Mouse (Mus musculus) stomach, embryonic 14.5 days (tissue): ENCODE measurements around the gene Prune2. TPM values are rescaled to one million over a fixed set of nuclear protein-coding genes. Genes with fewer than 3 reads are reported as not detected.

Experiments
- ATAC-seq: fragments of 200-750 bp; cut with Nextera tagmentation; 2 replicates; pipeline ENCODE4 v1.8.0; 2017; ENCODE audit warnings: low read depth, moderate TSS enrichment; ENCODE audit not compliant: insufficient number of reproducible peaks, insufficient read depth, low FRiP score
- H3K27ac ChIP-seq: fragments of 300-500 bp; sonication (generic); 2 replicates; pipeline ENCODE4 v1.5.1; 2014; ENCODE audit warnings: mild to moderate bottlenecking, low read length, moderate library complexity, mixed read lengths
- H3K27me3 ChIP-seq: fragments of 300-500 bp; sonication (generic); 2 replicates; pipeline ENCODE4 v1.6.1; 2014; ENCODE audit warnings: low read length, control low read depth, mixed read lengths; ENCODE audit not compliant: control insufficient read depth, insufficient read depth
- H3K36me3 ChIP-seq: fragments of 300-500 bp; sonication (generic); 2 replicates; pipeline ENCODE4 v1.6.1; 2014; ENCODE audit warnings: mild to moderate bottlenecking, control low read depth, low read length, moderate library complexity, mixed read lengths; ENCODE audit not compliant: control insufficient read depth, insufficient read depth
- H3K4me1 ChIP-seq: fragments of 300-500 bp; sonication (generic); 2 replicates; pipeline ENCODE4 v1.6.1; 2014; ENCODE audit warnings: low read length, control low read depth, mixed read lengths; ENCODE audit not compliant: control insufficient read depth, insufficient read depth
- H3K4me2 ChIP-seq: fragments of 300-500 bp; sonication (generic); replicated peaks from 2 replicates; pipeline ENCODE4 v1.6.1; 2014; ENCODE audit warnings: low read depth, low read length, control low read depth
- H3K4me3 ChIP-seq: fragments of 300-500 bp; sonication (generic); 2 replicates; pipeline ENCODE4 v1.5.1; 2014; ENCODE audit warnings: low read depth, low read length, control low read depth
- H3K9ac ChIP-seq: fragments of 300-500 bp; sonication (generic); replicated peaks from 2 replicates; pipeline ENCODE4 v1.6.1; 2014; ENCODE audit warnings: low read depth, mild to moderate bottlenecking, control low read depth, low read length, moderate library complexity, mixed read lengths
- H3K9me3 ChIP-seq: fragments of 300-500 bp; sonication (generic); 2 replicates; pipeline ENCODE4 v1.6.1; 2016; ENCODE audit warnings: low read depth, low read length, control low read depth; ENCODE audit not compliant: control insufficient read depth
- WGBS: fragments of 180-500 bp; shearing (Covaris S2); extraction: QIAGEN DNeasy Blood & Tissue Kit; methylation state at CpG from one replicate; pipeline ENCODE4 v1.1.7; 2014; 5-methylcytosine and 5-hydroxymethylcytosine counted together
- polyA plus RNA-seq: library from polyadenylated mRNA; unstranded; fragments of >200 nt; fragmentation: Nextera tagmentation; extraction: Ambion mirVana; gene quantifications from 2 replicates; pipeline ENCODE4 v1.2.1, GENCODE M21; 2014

The Prune2 gene
- polyA plus RNA-seq, 1 experiment from 2014 or later, result 3.0 TPM

DNA sequence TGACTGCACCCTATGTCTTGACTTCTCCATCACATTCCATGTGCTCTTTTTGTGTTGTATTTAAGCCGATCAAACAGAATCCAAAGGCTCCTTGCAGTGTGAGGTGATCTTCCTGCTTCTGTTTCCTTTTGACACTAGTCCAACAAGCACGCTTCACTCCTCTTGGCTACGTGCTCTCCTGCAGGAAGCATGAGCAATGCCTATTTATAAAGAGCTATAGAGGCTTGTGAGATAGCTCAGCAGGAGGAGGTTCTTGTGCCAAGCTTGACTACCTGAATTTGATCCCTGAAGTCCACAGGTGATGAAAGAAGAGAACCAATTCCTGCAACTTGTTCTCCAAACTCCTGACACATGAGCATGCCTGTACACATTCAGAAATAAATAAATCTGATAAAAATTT, 282.6 kb downstream of the Prune2 start:
- no peaks in the 10 kb centered on the region for H3K4me1 ChIP-seq
- no peak overlapping the region for H3K9ac ChIP-seq
- no peaks in the 10 kb centered on the region for H3K9me3 ChIP-seq
- WGBS, result 86% methylated on average over 3 of the region's 3 CpGs
- no peaks in the 10 kb centered on the region for H3K36me3 ChIP-seq
- no peak overlapping the region for H3K4me3 ChIP-seq
- H3K27me3 ChIP-seq, result no peaks in the 10 kb centered on the region
- ATAC-seq, result no peak
- H3K27ac ChIP-seq, result no peak overlapping the region
- H3K4me2 ChIP-seq, result no peak overlapping the region

DNA sequence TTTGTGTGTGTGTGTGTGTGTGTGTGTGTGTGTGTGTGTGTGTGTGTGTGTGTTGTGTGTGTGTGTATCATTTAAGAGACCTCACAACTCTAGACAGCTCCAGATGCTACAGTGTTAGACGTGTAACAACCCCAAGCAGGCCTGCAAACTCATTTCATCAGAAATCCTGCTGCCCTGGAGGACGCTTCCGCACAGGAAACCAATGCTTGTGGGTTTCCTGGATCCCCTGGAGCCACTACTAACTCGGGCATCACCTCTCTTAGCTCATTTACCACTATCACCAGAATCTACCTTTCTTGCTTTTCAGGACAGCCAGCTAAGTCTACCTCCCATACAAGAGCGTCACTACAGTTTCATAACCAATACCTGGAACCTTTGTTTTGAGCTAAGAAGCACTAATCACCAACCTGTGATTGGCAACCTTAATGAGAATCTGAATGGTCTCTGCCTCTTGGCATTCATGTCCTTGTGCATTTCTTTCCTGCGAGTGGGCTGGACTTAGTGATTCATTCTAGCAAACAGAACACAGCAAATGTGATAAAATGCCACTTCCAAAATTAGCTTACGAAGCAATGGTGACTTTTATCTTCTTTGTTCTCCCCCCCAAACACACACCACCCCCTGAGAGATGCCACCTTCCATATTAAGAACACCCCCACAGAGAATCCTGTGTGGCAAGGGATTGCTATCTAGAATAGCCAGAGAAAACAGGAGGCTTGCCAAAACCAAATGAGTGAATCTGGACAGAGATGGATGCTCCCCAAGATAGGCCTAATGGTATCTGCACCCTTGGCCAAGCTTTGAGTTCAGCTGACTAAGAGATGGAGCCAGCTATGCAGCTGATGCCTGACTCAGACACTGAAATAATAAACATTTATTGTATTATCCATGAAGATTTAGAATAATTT, 284.5 kb downstream of the Prune2 start:
- no peaks in the 10 kb centered on the region for H3K4me1 ChIP-seq
- H3K4me2 ChIP-seq, result no peak overlapping the region
- H3K4me3 ChIP-seq, result no peak overlapping the region
- H3K27me3 ChIP-seq, result no peaks in the 10 kb centered on the region
- 87% methylated on average over 7 of the region's 7 CpGs for WGBS
- no peaks in the 10 kb centered on the region for H3K36me3 ChIP-seq
- no peak overlapping the region for H3K9ac ChIP-seq
- no peak for ATAC-seq
- no peak overlapping the region for H3K27ac ChIP-seq
- H3K9me3 ChIP-seq, result no peaks in the 10 kb centered on the region

DNA sequence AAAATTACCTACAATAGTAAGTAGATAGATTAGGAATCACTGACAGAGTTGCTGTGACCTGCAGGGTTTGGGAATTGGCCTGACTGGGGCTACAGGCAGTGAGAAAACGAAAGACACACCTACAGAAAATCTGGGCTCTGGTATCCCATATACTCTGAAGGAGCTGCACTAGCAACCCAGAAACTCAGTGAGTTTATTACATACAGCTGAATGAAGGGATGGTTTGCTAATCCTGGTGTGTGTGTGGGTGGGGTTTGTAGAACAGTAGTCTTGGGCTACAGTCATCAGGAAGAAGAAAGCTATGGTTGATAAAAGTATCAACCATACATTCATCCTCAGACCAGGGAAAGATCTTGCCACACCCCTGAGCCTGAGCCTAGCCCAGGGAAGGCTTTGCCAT, 285.3 kb downstream of the Prune2 start:
- Histone ChIP-seq H3K27ac (no peak overlapping the region), H3K27me3 (no peaks in the 10 kb centered on the region), H3K4me2 (no peak overlapping the region), H3K4me1 (no peaks in the 10 kb centered on the region), H3K4me3 (no peak overlapping the region), H3K36me3 (no peaks in the 10 kb centered on the region), H3K9me3 (no peaks in the 10 kb centered on the region), H3K9ac (no peak overlapping the region)
- no peak for ATAC-seq
- WGBS, result 80% methylated on average over 1 of the region's 1 CpGs

DNA sequence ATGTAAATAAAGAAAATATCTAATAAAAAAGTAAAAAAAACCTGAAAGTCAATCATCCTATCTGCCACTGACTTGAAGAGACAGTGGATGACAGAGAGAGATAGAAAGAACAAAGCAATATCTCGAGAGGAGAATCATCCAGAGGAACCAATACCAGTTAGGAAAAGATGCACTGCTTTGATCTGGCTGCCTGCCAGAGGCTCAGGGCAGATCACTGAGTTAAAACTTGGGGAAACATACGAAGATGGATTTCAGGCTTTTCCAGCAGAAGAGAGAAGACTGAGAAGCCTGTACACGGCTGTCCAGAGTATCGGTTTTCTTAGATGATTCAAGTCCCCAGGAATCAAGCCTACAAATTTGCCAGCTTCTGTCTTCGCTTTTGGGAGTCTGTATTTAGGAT, 287.0 kb downstream of the Prune2 start:
- H3K4me2 ChIP-seq, result no peak overlapping the region
- 59% methylated on average over 5 of the region's 5 CpGs for WGBS
- H3K4me1 ChIP-seq, result no peaks in the 10 kb centered on the region
- H3K27ac ChIP-seq, result no peak overlapping the region
- no peaks in the 10 kb centered on the region for H3K9me3 ChIP-seq
- no peak for ATAC-seq
- no peaks in the 10 kb centered on the region for H3K27me3 ChIP-seq
- H3K36me3 ChIP-seq, result no peaks in the 10 kb centered on the region
- no peak overlapping the region for H3K4me3 ChIP-seq
- no peak overlapping the region for H3K9ac ChIP-seq

DNA sequence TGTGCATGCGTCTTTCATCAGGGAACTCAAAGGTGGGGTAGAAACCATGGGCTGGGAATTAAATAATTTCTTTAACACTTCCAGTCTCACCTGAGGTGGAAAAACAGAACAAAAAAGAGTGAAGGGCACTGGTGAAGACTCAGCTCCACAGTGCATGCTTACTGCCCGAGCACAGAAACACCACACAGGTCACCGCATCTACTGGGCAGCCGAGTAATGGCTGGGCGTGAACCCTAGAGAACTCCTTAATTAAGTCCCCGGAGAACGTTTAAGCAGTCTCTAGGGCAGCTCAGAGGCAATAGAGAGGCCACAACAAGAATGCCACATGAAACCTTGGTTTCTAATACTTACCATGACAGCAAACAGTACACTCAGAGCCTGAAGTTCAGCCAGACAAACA, 288.6 kb downstream of the Prune2 start:
- no peak overlapping the region for H3K4me2 ChIP-seq
- H3K9ac ChIP-seq, result no peak overlapping the region
- H3K36me3 ChIP-seq, result no peaks in the 10 kb centered on the region
- no peaks in the 10 kb centered on the region for H3K9me3 ChIP-seq
- WGBS, result 74% methylated on average over 7 of the region's 7 CpGs
- H3K4me1 ChIP-seq, result no peaks in the 10 kb centered on the region
- H3K27me3 ChIP-seq, result no peaks in the 10 kb centered on the region
- ATAC-seq, result no peak
- no peak overlapping the region for H3K4me3 ChIP-seq
- H3K27ac ChIP-seq, result no peak overlapping the region

DNA sequence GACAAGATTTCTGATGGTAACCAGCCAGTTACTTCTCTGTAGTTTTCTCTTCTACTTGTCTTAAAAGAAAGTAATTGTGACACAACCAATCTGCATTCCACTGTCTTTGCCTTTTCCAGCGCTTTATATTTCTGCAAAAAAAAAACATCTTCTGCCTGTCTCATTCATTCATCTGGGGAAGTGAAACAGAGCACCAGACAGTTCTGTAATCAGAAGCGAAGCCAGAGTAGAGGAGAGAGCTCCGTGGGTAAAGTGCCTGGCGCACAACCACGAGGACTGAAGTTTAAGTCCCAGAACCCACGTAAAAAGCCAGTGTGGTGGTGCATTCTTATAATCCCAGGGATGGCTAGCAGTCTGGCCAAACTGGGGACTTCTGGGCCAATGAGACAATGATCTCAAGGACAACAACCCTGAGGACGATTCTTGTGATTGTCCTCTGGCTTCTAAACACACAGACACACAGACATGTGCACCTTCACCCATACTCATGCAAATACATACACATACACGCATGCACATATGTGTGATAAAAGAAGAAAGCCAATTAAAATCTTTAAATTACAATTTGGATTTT, 291.5 kb downstream of the Prune2 start:
- no peaks in the 10 kb centered on the region for H3K36me3 ChIP-seq
- no peak overlapping the region for H3K4me3 ChIP-seq
- no peaks in the 10 kb centered on the region for H3K9me3 ChIP-seq
- no peaks in the 10 kb centered on the region for H3K4me1 ChIP-seq
- no peak for ATAC-seq
- no peaks in the 10 kb centered on the region for H3K27me3 ChIP-seq
- H3K27ac ChIP-seq, result no peak overlapping the region
- H3K9ac ChIP-seq, result no peak overlapping the region
- 79% methylated on average over 8 of the region's 8 CpGs for WGBS
- no peak overlapping the region for H3K4me2 ChIP-seq

DNA sequence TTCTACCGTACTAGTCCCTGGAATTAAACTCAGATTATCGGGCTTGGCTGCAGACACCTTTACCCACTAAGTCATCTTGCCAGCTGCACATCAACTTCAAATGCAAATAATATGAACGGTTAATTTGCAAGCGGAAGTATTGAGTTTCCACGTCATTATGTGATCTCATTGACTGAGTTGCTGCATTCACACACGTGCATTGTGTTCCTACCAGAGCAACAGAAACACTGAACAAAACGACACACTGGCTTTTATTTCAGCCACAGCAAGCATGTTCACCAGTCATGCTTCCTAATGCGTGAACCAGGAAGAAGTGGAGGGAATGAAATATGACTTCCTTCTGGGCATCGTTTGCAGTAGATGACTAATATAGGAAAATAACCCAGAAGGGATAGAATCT, 293.8 kb downstream of the Prune2 start:
- H3K9me3 ChIP-seq, result no peaks in the 10 kb centered on the region
- ATAC-seq, result no peak
- no peak overlapping the region for H3K27ac ChIP-seq
- 78% methylated on average over 9 of the region's 9 CpGs for WGBS
- no peaks in the 10 kb centered on the region for H3K4me1 ChIP-seq
- no peak overlapping the region for H3K4me2 ChIP-seq
- H3K4me3 ChIP-seq, result no peak overlapping the region
- H3K27me3 ChIP-seq, result no peaks in the 10 kb centered on the region
- no peak overlapping the region for H3K9ac ChIP-seq
- no peaks in the 10 kb centered on the region for H3K36me3 ChIP-seq

- no peak for ATAC-seq
- Histone ChIP-seq H3K27ac (no peak overlapping the region), H3K4me3 (no peak overlapping the region), H3K9me3 (no peaks in the 10 kb centered on the region), H3K27me3 (no peaks in the 10 kb centered on the region), H3K4me1 (no peaks in the 10 kb centered on the region), H3K4me2 (no peak overlapping the region), H3K9ac (no peak overlapping the region), H3K36me3 (no peaks in the 10 kb centered on the region)
- WGBS, result 77% methylated on average over 7 of the region's 7 CpGs
These were observed 294.9 kb downstream of the Prune2 start for GRCm38 (mm10) chr19:17250801-17251200.
